Mouse (Mus musculus) ovary, adult 18-20 months (tissue): ENCODE results near the gene Fbxo27.

ENCODE experiments used
- DNase-seq: peaks from one replicate; pipeline ENCODE4 v3.0.0; 2022; ENCODE audit warnings: low spot score, mixed read lengths

Fbxo27 gene

GRCm38 (mm10) chr7:28702601-28703143 is 10.0 kb downstream of the Fbxo27 start:
- no peak for DNase-seq

- no peak for DNase-seq
Measured at GRCm38 (mm10) chr7:28709454-28709853, 16.8 kb downstream of the Fbxo27 start.

GRCm38 (mm10) chr7:28710962-28711361 is 18.3 kb downstream of the Fbxo27 start:
- DNase-seq: no peak

DNA sequence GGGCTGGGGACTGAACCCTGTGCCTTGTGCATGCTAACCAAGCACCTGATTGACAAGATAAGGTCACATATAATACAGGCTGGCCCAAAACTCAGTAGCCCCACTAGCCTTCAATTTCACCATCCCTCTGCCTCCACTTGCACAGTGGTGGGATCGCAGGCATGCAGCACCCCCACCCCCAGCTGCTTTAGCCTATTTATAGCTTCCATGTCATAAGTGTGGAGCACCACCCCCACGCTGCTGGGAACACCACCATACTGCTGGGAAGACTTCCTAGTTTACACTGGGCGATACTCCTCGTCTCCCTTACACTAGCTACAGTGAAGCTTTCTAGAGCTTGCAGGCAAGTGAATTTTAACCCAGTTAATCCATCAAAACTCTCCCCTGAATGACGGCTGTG is 22.0 kb downstream of the Fbxo27 start:
- no peak for DNase-seq

- no peak for DNase-seq
Measured at GRCm38 (mm10) chr7:28715598-28715997, 22.9 kb downstream of the Fbxo27 start.

DNA sequence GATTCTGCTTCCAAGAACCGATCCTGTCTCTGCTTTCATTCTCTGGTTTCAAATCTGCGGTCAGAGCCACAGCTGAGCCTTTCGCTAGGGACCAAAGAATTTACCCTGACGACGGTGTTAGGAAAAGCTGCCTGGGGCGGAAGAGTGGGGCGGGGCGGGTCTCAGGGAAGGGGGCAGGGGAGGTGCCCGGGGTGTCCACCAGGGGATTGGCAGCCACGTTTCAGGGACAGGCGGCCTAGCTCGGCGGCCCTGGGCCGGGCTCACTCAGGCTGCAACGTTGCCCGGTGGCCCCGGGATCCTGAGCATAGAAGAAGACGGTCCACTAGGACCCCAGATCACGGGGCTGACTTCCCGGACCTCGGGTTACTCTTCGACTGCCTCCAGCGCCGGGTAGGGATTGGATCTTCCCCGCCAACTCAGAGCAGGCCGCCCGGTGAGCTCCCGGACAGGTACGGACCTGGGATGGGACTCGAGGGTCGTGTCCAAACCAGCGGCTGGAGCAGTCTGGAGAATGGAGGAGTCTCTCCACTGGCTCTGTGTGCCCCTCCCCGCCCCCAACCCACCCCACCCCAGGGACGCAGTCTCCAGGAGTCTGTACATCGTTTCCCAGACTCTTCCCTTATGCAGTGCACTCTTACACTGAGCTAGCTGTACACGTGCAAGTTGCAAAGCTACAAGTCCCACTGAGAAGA is 24.1 kb downstream of the Fbxo27 start, which contains the start of gene Fbxo17:
Fbxo17 (plus strand) TSS at position 215 of the 692 bp plus-strand sequence.
- DNase-seq: peak; percentile 45

GRCm38 (mm10) chr7:28717726-28718125 is 25.1 kb downstream of the Fbxo27 start:
- DNase-seq: no peak

GRCm38 (mm10) chr7:28719159-28719558 is 26.5 kb downstream of the Fbxo27 start:
- DNase-seq: no peak

- no peak for DNase-seq
Measured at GRCm38 (mm10) chr7:28719650-28720049, 27.0 kb downstream of the Fbxo27 start.

DNA sequence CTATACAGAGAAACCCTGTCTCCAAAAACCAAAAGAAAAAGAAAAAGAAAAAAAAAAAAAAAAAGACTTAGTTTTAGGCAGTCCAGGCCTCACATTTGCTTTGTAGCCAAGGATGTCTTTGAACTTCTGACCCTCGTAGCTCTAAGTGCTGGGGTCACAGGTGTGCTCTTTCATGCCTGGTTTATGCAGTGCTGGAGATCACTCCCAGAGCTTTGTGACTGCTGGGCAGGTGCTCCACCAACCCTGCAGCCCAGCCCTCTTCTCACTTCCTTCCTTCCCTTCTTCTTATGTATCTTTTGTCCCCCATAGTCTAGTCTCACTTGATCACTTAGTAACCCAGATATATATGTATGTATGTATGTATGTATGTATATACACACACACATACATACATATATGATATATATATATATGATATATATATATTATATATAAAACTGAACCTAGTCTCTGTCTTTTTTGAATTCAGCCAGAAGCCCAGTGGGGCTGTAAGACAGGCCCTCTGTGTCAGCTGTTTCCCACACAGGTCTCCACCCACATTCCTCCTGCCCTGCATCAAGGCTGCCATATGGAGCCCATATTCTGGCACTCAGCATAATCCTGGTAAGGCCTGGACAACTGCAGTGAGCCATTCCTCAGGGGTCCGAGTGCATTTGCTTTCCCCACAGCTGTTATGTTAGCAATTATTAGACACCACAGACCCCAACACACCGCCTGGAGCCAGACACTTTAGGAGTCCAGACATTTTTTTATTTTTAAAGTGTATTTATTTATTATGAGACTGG is 28.3 kb downstream of the Fbxo27 start:
- no peak for DNase-seq

- DNase-seq: no peak
Measured at GRCm38 (mm10) chr7:28722079-28722478, 29.4 kb downstream of the Fbxo27 start.

- DNase-seq: no peak
Measured at GRCm38 (mm10) chr7:28724613-28725012, 32.0 kb downstream of the Fbxo27 start.

- peak; percentile 45 for DNase-seq
Measured at GRCm38 (mm10) chr7:28726600-28726999, 34.0 kb downstream of the Fbxo27 start.

DNA sequence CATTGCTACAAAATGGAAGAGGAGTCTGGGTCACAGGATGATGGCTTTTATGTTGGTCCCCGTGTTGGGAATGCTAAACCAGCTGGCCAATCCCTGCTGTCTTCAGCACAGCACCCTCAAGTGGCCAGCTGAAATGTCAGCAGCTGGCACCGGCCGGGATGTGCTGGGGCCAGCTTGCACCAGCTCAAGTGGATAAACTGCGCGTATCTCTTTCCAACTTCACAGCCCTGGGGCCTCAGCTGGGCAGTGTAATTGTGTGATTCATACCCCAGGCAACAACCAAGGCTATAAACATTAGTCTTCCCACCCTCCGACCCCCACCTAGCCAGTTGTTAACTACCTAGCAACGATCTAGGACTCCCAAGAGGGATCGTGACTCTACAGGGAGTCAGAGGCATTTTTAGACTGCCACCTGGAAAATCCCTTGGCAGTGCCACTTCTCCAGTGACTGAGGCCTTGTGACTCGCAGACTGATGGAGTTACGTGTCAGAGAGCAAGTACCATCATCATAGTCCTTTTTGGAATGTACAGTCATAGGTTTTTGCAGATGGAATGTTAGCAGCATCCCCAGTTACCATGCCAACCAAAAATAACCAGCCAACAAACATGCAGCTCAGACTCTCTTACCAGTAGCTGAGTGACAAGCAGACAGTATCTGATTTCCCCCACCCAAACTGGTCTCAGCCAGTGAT is 35.1 kb downstream of the Fbxo27 start:
- no peak for DNase-seq

- DNase-seq: peak; percentile 31
Measured at GRCm38 (mm10) chr7:28732341-28733142, 39.9 kb downstream of the Fbxo27 start.

DNA sequence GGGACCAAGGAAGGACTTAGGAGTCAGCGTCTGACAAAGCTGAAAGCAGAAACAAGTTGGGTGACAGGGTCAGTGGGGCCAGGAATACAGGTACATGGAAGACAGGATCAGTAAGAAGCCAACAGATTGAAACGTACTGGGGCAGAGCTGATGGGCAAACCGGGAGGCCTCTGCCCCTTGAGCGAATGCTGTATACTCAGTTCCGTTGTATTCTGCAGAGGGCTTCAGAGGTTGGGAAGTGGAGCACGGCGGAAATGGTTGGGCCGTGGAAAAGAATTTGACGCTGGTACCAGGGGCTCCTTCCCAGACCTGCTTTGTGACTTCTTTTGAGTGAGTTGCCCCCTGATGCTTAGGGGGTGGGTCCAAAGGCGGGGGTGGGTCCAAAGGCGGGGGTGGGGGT is 40.6 kb downstream of the Fbxo27 start:
- no peak for DNase-seq

GRCm38 (mm10) chr7:28735701-28736100 is 43.1 kb downstream of the Fbxo27 start:
- DNase-seq: no peak

DNA sequence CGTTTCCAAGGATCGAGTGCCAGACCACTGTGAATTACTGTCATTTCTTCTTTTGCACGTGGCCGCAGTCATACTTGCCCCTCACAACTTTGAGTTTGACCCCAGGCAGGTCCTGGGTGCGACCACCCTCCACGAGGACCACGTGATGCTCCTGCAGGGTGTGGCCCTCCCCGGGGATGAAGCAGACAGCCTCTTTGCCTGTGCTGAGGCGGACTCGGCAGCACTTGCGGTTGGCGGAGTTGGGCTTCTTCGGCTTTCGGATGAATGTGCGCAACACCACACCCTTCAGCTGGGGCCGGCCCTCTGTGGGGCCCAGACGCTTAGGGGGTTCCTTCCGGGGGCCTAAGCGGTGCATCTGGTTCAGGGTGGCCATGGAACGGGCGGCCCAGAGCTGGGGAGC is 47.2 kb downstream of the Fbxo27 start:
- no peak for DNase-seq

GRCm38 (mm10) chr7:28740949-28741348 is 48.3 kb downstream of the Fbxo27 start:
- DNase-seq: no peak

DNA sequence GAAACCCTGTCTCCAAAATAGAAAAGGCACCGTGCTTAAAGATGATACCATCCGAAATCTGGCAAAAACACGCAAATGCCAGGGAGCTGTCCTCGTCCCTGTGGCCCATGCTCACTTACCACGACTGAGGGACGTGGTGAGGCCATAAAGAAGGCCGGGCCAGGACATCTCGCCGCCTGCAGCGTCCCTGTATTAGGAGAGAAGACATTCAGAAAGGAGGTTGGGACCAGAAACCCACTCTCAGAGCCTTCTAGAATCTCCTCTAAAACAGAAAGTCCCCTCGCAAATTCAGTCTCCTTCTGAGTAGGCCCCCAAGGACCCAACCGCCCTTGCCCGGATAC is 48.7 kb downstream of the Fbxo27 start:
- no peak for DNase-seq

- DNase-seq: peak; percentile 93
Measured at GRCm38 (mm10) chr7:28741709-28742438, 49.2 kb downstream of the Fbxo27 start, which contains the start of the genes Mrps12 and Sars2. Gene Mrps12 (minus strand): TSS chr7:28741820. Gene Sars2 (plus strand): TSS chr7:28741992.
